ENCODE assay signal across 18 mouse cellular contexts in genomic region chr2:170734446-170734845, GRCm38 (mm10). TPM values are rescaled to one million over a fixed set of nuclear protein-coding genes. Genes with fewer than 3 reads are reported as not detected.
DNase-seq lines count a peak whose midpoint lies in the region; ATAC-seq lines count a peak whose summit lies in the region.
"Had no signal": no experiment of that assay in that cellular context is flagged by ENCODE, and none has a peak within 500 bp of the region (broad histone marks: within the 10 kb centered on the region; RNA-seq: fewer than 3 reads in every experiment).

No protein-coding gene starts in this region.

- no peaks in the 10 kb centered on the region for H3K36me3 ChIP-seq in midbrain, embryonic 11.5 days (ENCODE audit: control insufficient read depth, insufficient read depth, low read length)
- peaks cover 6% of the 10 kb centered on the region; the same call in 1 of the 2 replicates for H3K36me3 ChIP-seq in midbrain, embryonic 10.5 days
- no peaks in the 10 kb centered on the region for H3K36me3 ChIP-seq in hindbrain, embryonic 15.5 days
- no peaks in the 10 kb centered on the region for H3K36me3 ChIP-seq in midbrain, embryonic 15.5 days (replicated peaks)
- H3K36me3 ChIP-seq: heart, embryonic 12.5 days; lung, embryonic 15.5 days had no signal

- ATAC-seq in midbrain, embryonic 11.5 days (ENCODE audit: low FRiP score): no peak
- no peak for ATAC-seq in hindbrain, embryonic 15.5 days (ENCODE audit: low FRiP score, low read depth)
- no peak for ATAC-seq in midbrain, embryonic 15.5 days (replicated peaks)

- no peak overlapping the region for H3K27ac ChIP-seq in midbrain, embryonic 11.5 days (ENCODE audit: low read depth, low read length)
- no peak overlapping the region for H3K27ac ChIP-seq in midbrain, embryonic 10.5 days (replicated peaks)
- no peak overlapping the region for H3K27ac ChIP-seq in hindbrain, embryonic 15.5 days (replicated peaks)
- no peak overlapping the region for H3K27ac ChIP-seq in midbrain, embryonic 15.5 days
- H3K27ac ChIP-seq: liver, embryonic 14.5 days; lung, embryonic 15.5 days; macrophage had no signal

- no peak overlapping the region for H3K4me3 ChIP-seq in midbrain, embryonic 11.5 days (ENCODE audit: low read depth, low read length)
- no peak overlapping the region for H3K4me3 ChIP-seq in midbrain, embryonic 10.5 days
- peak overlapping the region; percentile 2; the same call in 1 of the 2 replicates for H3K4me3 ChIP-seq in hindbrain, embryonic 15.5 days
- no peak overlapping the region for H3K4me3 ChIP-seq in midbrain, embryonic 15.5 days
- H3K4me3 ChIP-seq: heart, embryonic 12.5 days; lung, embryonic 15.5 days had no signal

- H3K4me1 ChIP-seq in midbrain, embryonic 11.5 days (ENCODE audit: control insufficient read depth, insufficient read depth, low read length): no peaks in the 10 kb centered on the region
- H3K4me1 ChIP-seq in midbrain, embryonic 10.5 days: peaks cover 41% of the 10 kb centered on the region
- H3K4me1 ChIP-seq in hindbrain, embryonic 15.5 days (replicated peaks): peaks cover 35% of the 10 kb centered on the region
- peaks cover 37% of the 10 kb centered on the region for H3K4me1 ChIP-seq in midbrain, embryonic 15.5 days

- peak; percentile 76 for DNase-seq in midbrain, embryonic 11.5 days (ENCODE audit: low spot score, missing footprints)
- DNase-seq in midbrain, embryonic 10.5 days (ENCODE audit: low spot score): no peak
- DNase-seq in natural killer cell, adult 2 months (ENCODE audit: low spot score in 2 of 2): no peak
- DNase-seq in kidney, adult 11 months: no peak
- DNase-seq in lung, postnatal 25 days (ENCODE audit: low spot score): no peak
- DNase-seq: cerebellum, postnatal 10 days; embryo, embryonic 11 days; gastrocnemius, postnatal 36 days; kidney, adult 9 months; kidney, postnatal 25 days; right cerebral cortex, postnatal 14 days; spleen, adult 18-20 months had no signal

- no peak overlapping the region for H3K9ac ChIP-seq in midbrain, embryonic 11.5 days (ENCODE audit: low read length)
- no peak overlapping the region for H3K9ac ChIP-seq in hindbrain, embryonic 15.5 days
- H3K9ac ChIP-seq in midbrain, embryonic 15.5 days: no peak overlapping the region
- H3K9ac ChIP-seq: heart, embryonic 12.5 days; liver, embryonic 14.5 days; lung, embryonic 15.5 days had no signal

- WGBS in midbrain, embryonic 11.5 days: 68% methylated on average over 3 of the region's 3 CpGs
- 70% methylated on average over 3 of the region's 3 CpGs for WGBS in midbrain, embryonic 10.5 days
- WGBS in hindbrain, embryonic 15.5 days: 38% methylated on average over 3 of the region's 3 CpGs
- WGBS in midbrain, embryonic 15.5 days: 53% methylated on average over 3 of the region's 3 CpGs

- 0 out of 2 replicates have a peak overlapping the region, but pooled peaks have one; percentile 3 for H3K4me2 ChIP-seq in midbrain, embryonic 11.5 days
- H3K4me2 ChIP-seq in hindbrain, embryonic 15.5 days: peak overlapping the region; percentile 79
- peak overlapping the region; percentile 82 for H3K4me2 ChIP-seq in midbrain, embryonic 15.5 days
- H3K4me2 ChIP-seq: heart, embryonic 12.5 days; lung, embryonic 15.5 days had no signal

- peaks cover 10% of the 10 kb centered on the region for H3K27me3 ChIP-seq in midbrain, embryonic 11.5 days (ENCODE audit: control insufficient read depth, insufficient read depth, low read length)
- peaks cover 32% of the 10 kb centered on the region for H3K27me3 ChIP-seq in midbrain, embryonic 10.5 days (ENCODE audit: low read depth, poor library complexity, severe bottlenecking)
- H3K27me3 ChIP-seq in hindbrain, embryonic 15.5 days: no peaks in the 10 kb centered on the region
- no peaks in the 10 kb centered on the region for H3K27me3 ChIP-seq in midbrain, embryonic 15.5 days (replicated peaks)
- H3K27me3 ChIP-seq: heart, embryonic 12.5 days had no signal

- no peaks in the 10 kb centered on the region for H3K9me3 ChIP-seq in midbrain, embryonic 11.5 days (ENCODE audit: control insufficient read depth, low read length)
- 0 out of 2 replicates have a peak, but pooled peaks cover 3% of the 10 kb centered on the region for H3K9me3 ChIP-seq in midbrain, embryonic 10.5 days (replicated peaks)
- H3K9me3 ChIP-seq in hindbrain, embryonic 15.5 days: no peaks in the 10 kb centered on the region
- no peaks in the 10 kb centered on the region for H3K9me3 ChIP-seq in midbrain, embryonic 15.5 days
- H3K9me3 ChIP-seq: heart, embryonic 12.5 days; lung, embryonic 15.5 days had no signal

RNA-seq across cellular contexts. Expression of gene Dok5, which starts 2.8 kb away (rescaled TPM):
- polyA plus RNA-seq in midbrain, embryonic 11.5 days (2014; fragmentation: Nextera tagmentation; extraction: Ambion mirVana): 19.5 and 21.2 TPM in 2 replicates
- polyA plus RNA-seq in midbrain, embryonic 10.5 days (2016; fragmentation: Nextera tagmentation; extraction: Ambion mirVana): 12.4 and 17.8 TPM in 2 replicates
- polyA plus RNA-seq in hindbrain, embryonic 15.5 days (2015; fragmentation: Nextera tagmentation; extraction: Ambion mirVana): 56.8 and 61.9 TPM in 2 replicates
- polyA plus RNA-seq in midbrain, embryonic 15.5 days (2015; fragmentation: Nextera tagmentation; extraction: Ambion mirVana): 52.9 and 55.1 TPM in 2 replicates
- polyA plus RNA-seq: macrophage had no signal

Comparison
In these comparisons a context has a peak if more than half of its experiments do, and no peak if none do; other contexts are left out.
1. H3K4me2 ChIP-seq: peak in every context shown above with its lines; median percentile 82 in midbrain, embryonic 15.5 days; 79 in hindbrain, embryonic 15.5 days; 3 in midbrain, embryonic 11.5 days.